Mouse (Mus musculus) stomach, embryonic 14.5 days (tissue): ENCODE data around the gene Tgif2. TPM values are rescaled to one million over a fixed set of nuclear protein-coding genes. Genes with fewer than 3 reads are reported as not detected.
"Not testable (repeated sequence)": the region's sequence is repeated elsewhere in the genome, so short reads cannot be mapped to it uniquely, and the experiment has no call there.

Experiments used
- ATAC-seq: fragments of 200-750 bp; cut with Nextera tagmentation; 2 replicates; pipeline ENCODE4 v1.8.0; 2017; ENCODE audit warnings: low read depth, moderate TSS enrichment; ENCODE audit not compliant: insufficient number of reproducible peaks, insufficient read depth, low FRiP score
- H3K27ac ChIP-seq: fragments of 300-500 bp; sonication (generic); 2 replicates; pipeline ENCODE4 v1.5.1; 2014; ENCODE audit warnings: mild to moderate bottlenecking, low read length, moderate library complexity, mixed read lengths
- H3K27me3 ChIP-seq: fragments of 300-500 bp; sonication (generic); 2 replicates; pipeline ENCODE4 v1.6.1; 2014; ENCODE audit warnings: low read length, control low read depth, mixed read lengths; ENCODE audit not compliant: control insufficient read depth, insufficient read depth
- H3K36me3 ChIP-seq: fragments of 300-500 bp; sonication (generic); 2 replicates; pipeline ENCODE4 v1.6.1; 2014; ENCODE audit warnings: mild to moderate bottlenecking, control low read depth, low read length, moderate library complexity, mixed read lengths; ENCODE audit not compliant: control insufficient read depth, insufficient read depth
- H3K4me1 ChIP-seq: fragments of 300-500 bp; sonication (generic); 2 replicates; pipeline ENCODE4 v1.6.1; 2014; ENCODE audit warnings: low read length, control low read depth, mixed read lengths; ENCODE audit not compliant: control insufficient read depth, insufficient read depth
- H3K4me2 ChIP-seq: fragments of 300-500 bp; sonication (generic); replicated peaks from 2 replicates; pipeline ENCODE4 v1.6.1; 2014; ENCODE audit warnings: low read depth, low read length, control low read depth
- H3K4me3 ChIP-seq: fragments of 300-500 bp; sonication (generic); 2 replicates; pipeline ENCODE4 v1.5.1; 2014; ENCODE audit warnings: low read depth, low read length, control low read depth
- H3K9ac ChIP-seq: fragments of 300-500 bp; sonication (generic); replicated peaks from 2 replicates; pipeline ENCODE4 v1.6.1; 2014; ENCODE audit warnings: low read depth, mild to moderate bottlenecking, control low read depth, low read length, moderate library complexity, mixed read lengths
- H3K9me3 ChIP-seq: fragments of 300-500 bp; sonication (generic); 2 replicates; pipeline ENCODE4 v1.6.1; 2016; ENCODE audit warnings: low read depth, low read length, control low read depth; ENCODE audit not compliant: control insufficient read depth
- WGBS: fragments of 180-500 bp; shearing (Covaris S2); extraction: QIAGEN DNeasy Blood & Tissue Kit; methylation state at CpG from one replicate; pipeline ENCODE4 v1.1.7; 2014; 5-methylcytosine and 5-hydroxymethylcytosine counted together
- polyA plus RNA-seq: library from polyadenylated mRNA; unstranded; fragments of >200 nt; fragmentation: Nextera tagmentation; extraction: Ambion mirVana; gene quantifications from 2 replicates; pipeline ENCODE4 v1.2.1, GENCODE M21; 2014

Tgif2 gene
- polyA plus RNA-seq, 1 experiment from 2014 or later = 73.7 TPM

DNA sequence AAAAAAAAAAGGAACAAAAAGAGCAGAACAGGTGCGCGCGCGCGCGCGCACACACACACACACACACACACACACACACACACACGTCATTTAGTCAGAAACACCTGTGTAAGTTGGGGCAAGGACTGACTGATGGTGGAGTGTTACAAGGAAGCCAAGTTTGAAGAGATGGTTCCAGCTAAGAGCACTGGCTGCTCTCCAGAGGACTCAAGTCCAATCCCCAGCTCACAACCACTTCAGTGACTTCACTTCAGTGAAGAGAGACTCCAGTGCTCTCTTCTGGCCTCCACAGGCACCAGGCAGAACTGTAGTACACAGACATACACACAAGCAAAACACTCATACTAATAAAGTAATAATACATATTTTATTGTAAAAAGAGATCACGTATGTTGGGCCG, 29.1 kb upstream of the Tgif2 start:
- Histone ChIP-seq H3K27ac (no peak overlapping the region), H3K36me3 (no peaks in the 10 kb centered on the region), H3K9ac (no peak overlapping the region), H3K27me3 (no peaks in the 10 kb centered on the region), H3K4me2 (no peak overlapping the region), H3K4me3 (no peak overlapping the region), H3K9me3 (no peaks in the 10 kb centered on the region), H3K4me1 (peaks cover 14% of the 10 kb centered on the region; the same call in 1 of the 2 replicates)
- WGBS = 92% methylated on average over 10 of the region's 10 CpGs
- ATAC-seq = no peak

DNA sequence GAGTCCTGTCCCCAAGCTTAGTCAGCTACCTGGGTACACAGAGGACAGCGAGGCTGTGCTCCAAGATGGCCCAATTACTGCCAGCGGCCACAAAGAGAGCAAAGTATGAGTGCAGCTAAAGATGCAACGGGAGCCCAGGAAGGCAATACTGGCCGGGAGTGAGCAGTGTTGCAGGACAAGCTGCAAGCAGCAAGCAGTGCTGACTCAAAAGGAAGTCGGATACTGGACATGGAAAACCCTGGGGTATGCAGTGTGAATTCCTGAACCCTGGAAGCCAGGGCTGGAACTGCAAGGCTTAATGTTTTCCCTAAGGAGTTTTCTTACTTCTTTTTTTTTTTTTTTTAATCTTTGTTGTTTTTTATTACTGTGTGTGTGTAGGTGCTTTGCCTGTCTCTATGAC, 28.3 kb upstream of the Tgif2 start:
- Histone ChIP-seq H3K4me1 (peaks cover 14% of the 10 kb centered on the region; the same call in 1 of the 2 replicates), H3K27me3 (no peaks in the 10 kb centered on the region), H3K27ac (no peak overlapping the region), H3K4me2 (no peak overlapping the region), H3K4me3 (no peak overlapping the region), H3K9ac (no peak overlapping the region), H3K36me3 (no peaks in the 10 kb centered on the region), H3K9me3 (no peaks in the 10 kb centered on the region)
- 73% methylated on average over 5 of the region's 5 CpGs for WGBS
- no peak for ATAC-seq

DNA sequence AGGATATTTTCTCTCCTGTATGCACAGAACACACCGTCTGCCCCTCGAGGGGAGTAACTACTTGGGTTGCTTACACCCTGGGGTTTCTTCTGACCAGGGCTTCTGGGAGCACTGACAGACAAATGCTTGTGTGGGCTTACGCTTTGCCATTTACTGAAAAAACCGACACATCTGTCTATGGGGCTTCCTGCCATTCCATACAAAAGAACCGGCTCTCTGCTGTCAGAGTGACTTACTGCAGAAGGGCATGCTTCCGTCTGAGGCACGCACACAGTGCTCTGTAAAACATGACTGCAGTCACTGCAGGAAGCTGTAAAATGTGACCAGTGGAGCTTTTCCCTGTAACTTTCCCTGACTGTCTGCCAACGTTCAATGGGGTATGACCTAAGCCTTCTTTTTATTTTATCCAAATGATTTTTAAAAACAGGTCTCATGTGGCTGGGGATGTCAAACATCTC, 25.4 kb upstream of the Tgif2 start:
- Histone ChIP-seq H3K36me3 (no peaks in the 10 kb centered on the region), H3K9me3 (no peaks in the 10 kb centered on the region), H3K4me3 (no peak overlapping the region), H3K9ac (no peak overlapping the region), H3K4me2 (0 out of 2 replicates have a peak overlapping the region, but pooled peaks have one; percentile 1), H3K4me1 (peaks cover 14% of the 10 kb centered on the region; the same call in 1 of the 2 replicates), H3K27me3 (no peaks in the 10 kb centered on the region), H3K27ac (peak overlapping the region; percentile 64)
- ATAC-seq = peak; percentile 46; the same call in 1 of the 2 replicates
- WGBS = 12% methylated on average over 8 of the region's 8 CpGs

DNA sequence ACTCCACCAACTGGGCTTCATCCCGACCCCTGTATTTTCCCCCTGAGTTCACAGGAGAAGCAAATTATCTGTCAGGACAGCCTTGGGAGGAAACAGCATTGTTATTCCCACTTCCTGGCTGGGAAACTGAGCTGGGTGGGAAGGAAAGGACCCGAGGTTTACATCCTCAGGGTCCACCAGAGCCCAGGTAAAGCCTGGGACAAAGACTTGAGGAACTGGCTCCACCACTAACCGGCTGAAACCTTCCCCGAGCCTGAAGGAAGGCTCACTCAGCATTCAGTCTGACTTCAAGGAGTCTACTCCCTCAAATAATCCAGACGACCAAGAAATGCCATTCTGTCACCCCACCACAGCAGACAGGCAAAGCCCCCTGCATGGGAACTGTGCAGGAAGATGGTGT, 24.9 kb upstream of the Tgif2 start:
- Histone ChIP-seq H3K36me3 (no peaks in the 10 kb centered on the region), H3K9ac (no peak overlapping the region), H3K4me1 (peaks cover 14% of the 10 kb centered on the region; the same call in 1 of the 2 replicates), H3K9me3 (no peaks in the 10 kb centered on the region), H3K4me2 (0 out of 2 replicates have a peak overlapping the region, but pooled peaks have one; percentile 1), H3K27me3 (no peaks in the 10 kb centered on the region), H3K27ac (peak overlapping the region; percentile 64), H3K4me3 (no peak overlapping the region)
- no peak; the same call in 1 of the 2 replicates for ATAC-seq
- 22% methylated on average over 5 of the region's 5 CpGs for WGBS

DNA sequence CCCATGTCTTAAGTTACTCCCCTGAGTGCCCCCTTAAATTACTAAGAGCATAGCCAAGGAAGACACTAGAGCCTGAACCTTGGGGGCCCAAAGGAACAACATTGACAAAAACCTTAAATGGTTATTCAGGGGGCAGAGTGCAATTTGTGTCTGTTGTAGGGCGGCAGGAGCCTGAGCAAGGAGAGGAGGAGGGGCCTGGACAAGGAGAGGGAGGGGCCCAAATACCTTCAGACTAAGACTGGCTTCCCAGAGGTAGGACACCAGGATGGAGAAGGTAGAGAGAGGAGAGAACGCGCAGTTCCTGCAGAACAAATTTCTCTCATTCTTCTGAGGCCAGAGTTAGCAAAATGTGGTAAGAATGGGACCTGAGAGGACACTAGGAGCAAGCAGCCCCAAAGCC, 24.4 kb upstream of the Tgif2 start:
- H3K4me3 ChIP-seq = no peak overlapping the region
- ATAC-seq = no peak
- H3K27me3 ChIP-seq = no peaks in the 10 kb centered on the region
- H3K27ac ChIP-seq = peak overlapping the region; percentile 64
- no peak overlapping the region for H3K4me2 ChIP-seq
- peaks cover 14% of the 10 kb centered on the region; the same call in 1 of the 2 replicates for H3K4me1 ChIP-seq
- H3K9me3 ChIP-seq = no peaks in the 10 kb centered on the region
- no peak overlapping the region for H3K9ac ChIP-seq
- H3K36me3 ChIP-seq = no peaks in the 10 kb centered on the region
- 53% methylated on average over 3 of the region's 3 CpGs for WGBS

DNA sequence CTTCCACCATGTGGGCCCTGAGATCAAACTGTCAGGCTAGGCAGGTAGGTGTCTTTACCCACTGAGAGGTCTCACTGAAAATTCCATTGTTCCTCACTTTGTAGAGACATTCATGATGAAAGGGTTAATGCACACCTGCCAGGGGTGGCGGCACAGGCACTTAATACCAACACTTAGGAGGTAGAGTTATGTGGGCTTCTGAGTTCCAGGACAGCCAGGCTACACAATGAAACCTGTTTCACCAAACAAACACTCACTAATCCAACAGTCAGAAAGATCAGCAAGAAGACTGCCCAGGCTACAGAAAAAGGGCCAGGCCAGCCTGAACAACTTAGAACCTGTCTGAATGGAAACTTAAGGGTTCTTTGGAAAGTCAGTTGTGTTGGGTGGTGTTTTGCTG, 23.7 kb upstream of the Tgif2 start:
- no peak for ATAC-seq
- peak overlapping the region; percentile 44; the same call in 1 of the 2 replicates for H3K27ac ChIP-seq
- no peak overlapping the region for H3K9ac ChIP-seq
- H3K4me2 ChIP-seq = no peak overlapping the region
- H3K4me1 ChIP-seq = peaks cover 14% of the 10 kb centered on the region; the same call in 1 of the 2 replicates
- no peaks in the 10 kb centered on the region for H3K27me3 ChIP-seq
- no peaks in the 10 kb centered on the region for H3K36me3 ChIP-seq
- no peak overlapping the region for H3K4me3 ChIP-seq
- H3K9me3 ChIP-seq = no peaks in the 10 kb centered on the region
- 53% methylated on average over 1 of the region's 1 CpGs for WGBS

DNA sequence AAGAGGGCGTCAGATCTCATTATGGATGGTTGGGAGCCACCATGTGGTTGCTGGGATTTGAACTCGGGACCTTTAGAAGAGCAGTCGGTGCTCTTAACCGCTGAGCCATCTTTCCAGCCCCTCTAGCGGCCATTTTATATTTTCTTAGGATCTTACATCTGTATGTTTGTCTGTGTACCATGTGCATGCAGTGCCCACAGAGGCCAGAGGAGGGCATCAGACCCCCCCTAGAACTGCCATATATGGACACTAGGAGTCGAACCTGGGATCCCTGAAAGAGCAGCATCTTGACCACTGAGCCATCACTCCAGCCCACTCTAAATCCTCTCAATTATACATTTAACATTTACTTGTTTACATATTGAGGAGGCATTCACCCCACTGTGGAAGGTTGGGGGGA, 14.7 kb upstream of the Tgif2 start:
- not testable (repeated sequence) for H3K4me1 ChIP-seq, H3K9ac ChIP-seq, H3K36me3 ChIP-seq, H3K27ac ChIP-seq, H3K9me3 ChIP-seq, H3K4me2 ChIP-seq, H3K27me3 ChIP-seq, ATAC-seq, H3K4me3 ChIP-seq
- WGBS = 93% methylated on average over 5 of the region's 6 CpGs

DNA sequence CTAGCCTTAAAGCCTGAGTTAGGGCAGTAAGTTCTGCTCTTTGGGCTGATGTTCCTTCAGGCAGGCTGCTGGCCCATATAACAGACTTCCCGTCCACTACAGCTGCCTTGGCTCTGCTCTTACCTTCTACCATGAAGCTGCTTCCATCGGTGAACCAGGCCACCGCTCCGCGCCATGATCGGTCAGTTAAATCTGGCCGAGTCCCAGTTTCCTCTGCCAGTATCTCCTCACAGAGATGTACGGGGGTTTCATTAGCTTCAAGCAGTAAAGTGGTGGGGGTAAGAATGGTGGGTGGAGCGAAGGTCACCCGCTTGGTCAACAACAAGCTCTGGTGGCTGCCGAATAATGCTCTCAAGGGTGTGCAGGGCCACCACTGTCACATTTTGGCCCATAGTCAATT, 5.5 kb upstream of the Tgif2 start:
- ATAC-seq = no peak
- Histone ChIP-seq H3K36me3 (peaks cover 43% of the 10 kb centered on the region), H3K27ac (no peak overlapping the region), H3K4me2 (no peak overlapping the region), H3K4me1 (peaks cover 8% of the 10 kb centered on the region), H3K9me3 (peaks cover 13% of the 10 kb centered on the region; the same call in 1 of the 2 replicates), H3K27me3 (no peaks in the 10 kb centered on the region), H3K4me3 (no peak overlapping the region), H3K9ac (no peak overlapping the region)
- WGBS = 96% methylated on average over 11 of the region's 11 CpGs

DNA sequence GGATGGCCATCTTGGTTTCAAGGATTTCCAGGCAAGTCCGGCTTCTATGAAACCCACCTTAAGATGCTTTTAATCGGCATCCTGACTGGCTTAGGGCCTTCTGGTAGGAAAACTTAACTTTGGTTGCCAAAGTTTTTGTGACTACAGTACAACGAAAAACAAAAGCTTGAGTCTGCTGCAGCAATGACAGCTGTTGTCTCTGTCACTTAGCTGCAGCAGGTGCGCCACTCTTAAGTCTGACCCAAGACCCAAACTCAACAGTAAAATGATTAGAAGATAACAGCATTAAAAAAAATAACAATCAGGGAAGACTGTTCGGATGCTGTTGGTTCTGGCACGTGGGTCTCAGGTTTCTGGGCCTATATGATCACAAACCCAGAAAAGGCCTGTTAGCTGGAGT, 968 bp upstream of the Tgif2 start:
- Histone ChIP-seq H3K4me1 (peaks cover 32% of the 10 kb centered on the region), H3K9me3 (no peaks in the 10 kb centered on the region), H3K9ac (peak overlapping the region; percentile 47; the same call in 1 of the 2 replicates), H3K27ac (peak overlapping the region; percentile 98), H3K4me2 (peak overlapping the region; percentile 71), H3K4me3 (peak overlapping the region; percentile 92), H3K27me3 (no peaks in the 10 kb centered on the region), H3K36me3 (peaks cover 18% of the 10 kb centered on the region; the same call in 1 of the 2 replicates)
- 60% methylated on average over 6 of the region's 6 CpGs for WGBS
- no peak for ATAC-seq
